Mouse (Mus musculus): Measurements from ENCODE around the gene Cox17. TPM values are rescaled to one million over a fixed set of nuclear protein-coding genes. Genes with fewer than 3 reads are reported as not detected.
"Not testable (repeated sequence)": the region's sequence is repeated elsewhere in the genome, so short reads cannot be mapped to it uniquely, and the experiment has no call there.

The Cox17 gene
- polyA plus RNA-seq, 1 experiment: not detected

GRCm38 (mm10) chr16:38318492-38318891 is 28.3 kb upstream of the Cox17 start:
- H3K27ac ChIP-seq (ENCODE audit: insufficient read depth, low read depth, low read length): no peak overlapping the region
- WGBS: 53% methylated on average over 9 of the region's 9 CpGs
- peaks cover 3% of the 10 kb centered on the region for H3K4me1 ChIP-seq (ENCODE audit: control insufficient read depth, insufficient read depth, low read length)
- TF ChIP-seq POLR2A (IDR thresholded peaks at IDR 0.05; ENCODE audit: insufficient read depth, low read depth, low read length) (no peak), CTCF (IDR thresholded peaks at IDR 0.05; ENCODE audit: insufficient read depth, low read depth, low read length) (no peak)
- H3K4me3 ChIP-seq (ENCODE audit: insufficient read depth, low read depth, low read length): no peak overlapping the region

DNA sequence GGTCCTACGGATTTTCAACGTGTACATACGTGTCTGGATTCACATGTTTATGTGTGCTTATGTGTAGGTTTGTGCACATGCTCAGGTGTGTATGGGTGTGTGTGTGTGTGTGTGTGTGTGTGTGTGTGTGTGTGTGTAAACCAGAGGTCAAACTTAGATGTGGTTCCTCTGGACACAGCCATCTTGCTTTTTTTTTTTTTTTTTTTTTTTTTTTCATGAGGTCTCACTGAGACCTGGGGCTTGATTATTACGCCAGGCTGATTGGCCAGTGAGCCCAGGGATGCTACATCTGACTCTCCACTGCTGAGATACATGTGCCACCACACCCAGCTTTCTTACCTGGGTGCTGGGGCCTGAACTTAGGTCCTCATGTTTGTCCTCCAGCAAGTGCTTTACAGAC is 27.7 kb upstream of the Cox17 start:
- WGBS: 96% methylated on average over 4 of the region's 4 CpGs
- TF ChIP-seq CTCF (IDR thresholded peaks at IDR 0.05; ENCODE audit: insufficient read depth, low read depth, low read length): no peak
- no peak for TF ChIP-seq POLR2A (IDR thresholded peaks at IDR 0.05; ENCODE audit: insufficient read depth, low read depth, low read length)
- H3K4me1 ChIP-seq (ENCODE audit: control insufficient read depth, insufficient read depth, low read length): peaks cover 3% of the 10 kb centered on the region
- H3K4me3 ChIP-seq (ENCODE audit: insufficient read depth, low read depth, low read length): no peak overlapping the region
- no peak overlapping the region for H3K27ac ChIP-seq (ENCODE audit: insufficient read depth, low read depth, low read length)

DNA sequence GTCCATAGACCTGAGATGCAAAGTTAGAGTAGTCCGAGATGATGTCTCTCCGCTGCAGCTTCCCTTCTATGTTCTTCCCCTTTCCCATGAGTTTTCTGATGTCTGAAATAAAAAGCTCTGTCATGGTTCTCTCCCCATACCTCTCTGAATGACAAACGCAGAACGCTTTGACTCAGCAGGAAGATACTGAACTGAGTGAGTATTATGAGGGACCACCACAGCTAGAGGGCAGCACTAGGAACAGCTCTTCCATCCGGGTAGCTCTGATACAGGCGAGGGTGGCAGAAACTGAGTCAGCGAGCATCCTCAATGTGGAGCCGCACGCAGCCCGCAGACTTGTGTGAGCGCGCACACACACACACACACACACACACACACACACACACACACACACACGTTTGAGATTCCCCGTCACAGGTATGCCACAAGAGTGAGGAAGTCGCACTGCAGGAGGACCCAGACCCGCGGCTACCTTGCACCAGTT is 25.3 kb upstream of the Cox17 start:
- peaks cover 3% of the 10 kb centered on the region for H3K4me1 ChIP-seq (ENCODE audit: control insufficient read depth, insufficient read depth, low read length)
- TF ChIP-seq CTCF (IDR thresholded peaks at IDR 0.05; ENCODE audit: insufficient read depth, low read depth, low read length) (peak; percentile 31; the same call in 1 of the 2 replicates), POLR2A (IDR thresholded peaks at IDR 0.05; ENCODE audit: insufficient read depth, low read depth, low read length) (no peak)
- 22% methylated on average over 17 of the region's 17 CpGs for WGBS
- H3K4me3 ChIP-seq (ENCODE audit: insufficient read depth, low read depth, low read length): peak overlapping the region; percentile 43
- no peak overlapping the region for H3K27ac ChIP-seq (ENCODE audit: insufficient read depth, low read depth, low read length)

- no peak for TF ChIP-seq CTCF (IDR thresholded peaks at IDR 0.05; ENCODE audit: insufficient read depth, low read depth, low read length)
- TF ChIP-seq POLR2A (IDR thresholded peaks at IDR 0.05; ENCODE audit: insufficient read depth, low read depth, low read length): no peak
- peaks cover 3% of the 10 kb centered on the region for H3K4me1 ChIP-seq (ENCODE audit: control insufficient read depth, insufficient read depth, low read length)
- 93% methylated on average over 15 of the region's 15 CpGs for WGBS
- no peak overlapping the region for H3K27ac ChIP-seq (ENCODE audit: insufficient read depth, low read depth, low read length)
- no peak overlapping the region for H3K4me3 ChIP-seq (ENCODE audit: insufficient read depth, low read depth, low read length)
Observed at GRCm38 (mm10) chr16:38324311-38324710, 22.5 kb upstream of the Cox17 start.

- H3K27ac ChIP-seq (ENCODE audit: insufficient read depth, low read depth, low read length): no peak overlapping the region
- no peak for TF ChIP-seq CTCF (IDR thresholded peaks at IDR 0.05; ENCODE audit: insufficient read depth, low read depth, low read length)
- no peak for TF ChIP-seq POLR2A (IDR thresholded peaks at IDR 0.05; ENCODE audit: insufficient read depth, low read depth, low read length)
- H3K4me3 ChIP-seq (ENCODE audit: insufficient read depth, low read depth, low read length): no peak overlapping the region
- no peaks in the 10 kb centered on the region for H3K4me1 ChIP-seq (ENCODE audit: control insufficient read depth, insufficient read depth, low read length)
- 81% methylated on average over 11 of the region's 11 CpGs for WGBS
Observed at GRCm38 (mm10) chr16:38326778-38327397, 19.9 kb upstream of the Cox17 start.

DNA sequence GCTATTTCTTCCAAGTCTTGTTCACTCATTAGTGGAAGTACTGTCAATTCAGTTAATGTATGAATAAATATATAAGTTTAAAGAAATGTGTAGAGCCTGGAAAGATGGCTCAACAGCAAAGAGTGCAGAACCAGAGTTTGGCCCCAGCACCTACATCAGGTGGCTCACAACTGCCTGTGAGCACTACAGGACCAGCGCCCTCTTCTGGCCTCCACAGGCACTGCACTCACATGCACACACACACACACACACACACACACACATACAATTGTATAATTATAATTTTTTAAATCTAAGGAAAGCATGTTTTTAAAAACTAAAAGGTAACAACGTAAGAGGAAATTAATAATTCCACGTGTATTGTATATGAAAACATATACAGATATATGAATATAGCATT is 17.5 kb upstream of the Cox17 start:
- no peak for TF ChIP-seq CTCF (IDR thresholded peaks at IDR 0.05; ENCODE audit: insufficient read depth, low read depth, low read length)
- no peak for TF ChIP-seq POLR2A (IDR thresholded peaks at IDR 0.05; ENCODE audit: insufficient read depth, low read depth, low read length)
- H3K4me1 ChIP-seq (ENCODE audit: control insufficient read depth, insufficient read depth, low read length): no peaks in the 10 kb centered on the region
- WGBS: 85% methylated on average over 3 of the region's 3 CpGs
- no peak overlapping the region for H3K27ac ChIP-seq (ENCODE audit: insufficient read depth, low read depth, low read length)
- H3K4me3 ChIP-seq (ENCODE audit: insufficient read depth, low read depth, low read length): no peak overlapping the region

GRCm38 (mm10) chr16:38334431-38334830 is 12.4 kb upstream of the Cox17 start:
- H3K4me1 ChIP-seq (ENCODE audit: control insufficient read depth, insufficient read depth, low read length): no peaks in the 10 kb centered on the region
- H3K27ac ChIP-seq (ENCODE audit: insufficient read depth, low read depth, low read length): no peak overlapping the region
- no peak overlapping the region for H3K4me3 ChIP-seq (ENCODE audit: insufficient read depth, low read depth, low read length)
- TF ChIP-seq POLR2A (IDR thresholded peaks at IDR 0.05; ENCODE audit: insufficient read depth, low read depth, low read length) (no peak), CTCF (IDR thresholded peaks at IDR 0.05; ENCODE audit: insufficient read depth, low read depth, low read length) (no peak)
- WGBS: 61% methylated on average over 6 of the region's 6 CpGs

DNA sequence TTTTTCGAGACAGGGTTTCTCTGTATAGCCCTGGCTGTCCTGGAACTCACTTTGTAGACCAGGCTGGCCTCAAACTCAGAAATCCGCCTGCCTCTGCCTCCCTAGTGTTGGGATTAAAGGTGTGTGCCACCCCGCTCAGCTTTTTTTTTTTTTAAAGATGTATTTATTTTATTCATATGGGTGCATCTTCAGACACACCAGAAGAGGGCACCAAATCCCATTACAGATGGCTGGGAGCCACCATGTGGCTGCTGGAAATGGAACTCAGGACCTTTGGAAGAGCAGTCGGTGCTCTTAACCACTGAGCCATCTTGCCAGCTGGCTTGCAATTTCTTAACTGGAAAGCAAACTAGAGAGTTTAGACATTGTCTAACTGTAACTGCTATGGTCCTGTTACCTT is 8.7 kb upstream of the Cox17 start:
- H3K4me3 ChIP-seq (ENCODE audit: insufficient read depth, low read depth, low read length); H3K4me1 ChIP-seq (ENCODE audit: control insufficient read depth, insufficient read depth, low read length); H3K27ac ChIP-seq (ENCODE audit: insufficient read depth, low read depth, low read length): not testable (repeated sequence)
- 85% methylated on average over 4 of the region's 4 CpGs for WGBS

DNA sequence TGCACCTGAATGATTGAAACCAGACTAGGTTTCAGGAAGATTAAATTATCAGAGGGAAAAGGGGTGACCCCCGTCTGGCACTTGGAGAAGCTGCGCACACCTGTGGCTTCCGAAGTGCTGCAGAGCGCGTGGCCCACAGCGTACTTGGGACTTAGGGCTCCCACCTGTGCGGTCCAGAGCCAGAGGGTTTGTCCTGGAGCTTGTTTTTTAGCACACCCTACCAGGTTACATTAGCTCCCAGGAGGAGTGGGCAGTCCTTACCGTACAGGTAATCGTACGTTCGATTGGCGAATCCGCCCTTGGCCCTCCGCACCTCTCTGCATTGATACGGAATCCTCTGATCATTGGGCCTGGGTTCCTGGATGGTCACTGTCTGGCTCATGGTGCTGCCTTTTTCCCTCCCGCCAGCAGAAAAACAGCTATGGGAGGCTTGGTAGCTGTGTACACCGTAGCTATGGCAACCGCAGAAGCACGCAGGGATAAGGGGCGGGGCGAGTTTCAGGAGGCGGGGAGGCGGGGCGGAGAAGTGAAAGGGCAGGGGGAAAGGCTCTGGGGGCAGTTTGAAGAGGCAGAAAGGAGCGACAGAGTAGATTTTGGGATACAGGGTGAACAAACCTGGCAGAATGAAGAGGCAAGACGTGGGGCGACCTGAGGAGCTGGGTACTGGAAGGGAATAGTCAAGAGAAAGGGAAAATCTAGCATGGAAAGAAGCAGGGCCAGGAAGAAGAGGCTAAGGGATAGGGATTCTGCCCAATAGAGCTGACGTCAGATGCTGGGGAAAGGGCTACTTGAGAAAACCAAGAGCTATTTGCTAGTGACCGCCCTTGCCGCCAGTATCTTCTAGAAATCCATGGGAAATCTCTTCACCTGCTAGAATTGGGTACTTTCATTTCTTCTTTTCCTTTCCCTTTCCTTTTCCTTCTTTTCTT is 5.1 kb upstream of the Cox17 start, which contains the start of gene Maats1:
Gene Maats1, minus strand, starts transcription at position 748 of the 929 bp plus-strand sequence.
- no peak within 1 kb of the TSS; the same call in 1 of the 2 replicates for H3K27ac ChIP-seq (ENCODE audit: insufficient read depth, low read depth, low read length)
- TF ChIP-seq CTCF (IDR thresholded peaks at IDR 0.05; ENCODE audit: insufficient read depth, low read depth, low read length) (no peak), POLR2A (IDR thresholded peaks at IDR 0.05; ENCODE audit: insufficient read depth, low read depth, low read length) (peak; percentile 21; the same call in 1 of the 2 replicates)
- peak within 1 kb of the TSS; percentile 56 for H3K4me3 ChIP-seq (ENCODE audit: insufficient read depth, low read depth, low read length)
- H3K4me1 ChIP-seq (ENCODE audit: control insufficient read depth, insufficient read depth, low read length): peaks cover 5% of the 10 kb centered on the region
- 13% methylated on average over 30 of the region's 30 CpGs for WGBS
